Mouse (Mus musculus) telencephalon, adult 2 months (tissue): ENCODE data around the gene Ptprg.

ENCODE experiments used
- DNase-seq: peaks from one replicate; pipeline ENCODE4 v3.0.0-alpha.2; 2011; ENCODE audit warnings: low read depth, low spot score

The Ptprg gene

GRCm38 (mm10) chr14:12091730-12092129 lies 538.4 kb downstream of the Ptprg start:
- DNase-seq: no peak

DNA sequence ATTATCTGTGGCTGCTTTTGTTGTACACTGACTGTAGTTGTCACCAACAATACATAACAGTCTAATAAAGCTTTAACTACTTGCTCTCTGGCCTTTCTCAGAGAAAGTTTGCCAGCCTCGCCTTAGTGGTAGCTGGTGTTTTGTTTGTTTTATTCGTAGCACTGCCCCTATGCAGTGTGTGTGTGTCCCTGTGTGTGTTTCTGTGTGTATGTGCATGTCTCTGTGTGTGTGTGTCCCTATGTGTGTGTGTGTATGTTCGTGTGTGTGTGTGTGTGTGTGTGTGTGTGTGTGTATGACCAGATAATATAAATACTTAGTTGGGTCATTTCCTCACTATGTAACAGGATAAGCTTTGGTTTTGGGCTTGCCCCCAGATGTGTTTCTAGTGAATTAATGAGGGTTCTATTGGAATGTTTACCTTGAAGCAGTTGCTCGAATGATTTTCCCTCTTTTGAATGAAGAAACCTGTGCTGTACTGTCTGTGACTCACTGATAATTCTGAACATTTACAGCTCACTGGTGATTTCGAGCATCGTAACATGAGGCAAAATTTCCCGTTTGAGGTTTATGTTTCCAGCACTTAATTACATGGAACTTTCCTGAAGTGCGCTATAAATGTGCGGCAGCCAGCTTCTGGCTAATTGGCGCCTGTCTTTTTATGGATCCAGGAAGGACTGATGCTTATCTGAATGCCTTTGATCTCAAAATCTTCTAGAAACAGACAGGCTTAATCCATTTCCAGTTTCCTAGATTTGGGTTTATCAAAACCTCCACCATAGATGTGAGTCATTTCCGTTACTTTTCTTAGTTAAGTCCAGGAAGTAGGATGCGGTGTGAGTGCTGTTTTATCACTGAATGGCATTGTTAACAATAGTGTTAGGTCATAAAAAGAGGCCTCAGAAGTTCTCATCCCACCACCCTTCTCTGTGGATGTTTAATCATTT lies 546.3 kb downstream of the Ptprg start:
- no peak for DNase-seq

DNA sequence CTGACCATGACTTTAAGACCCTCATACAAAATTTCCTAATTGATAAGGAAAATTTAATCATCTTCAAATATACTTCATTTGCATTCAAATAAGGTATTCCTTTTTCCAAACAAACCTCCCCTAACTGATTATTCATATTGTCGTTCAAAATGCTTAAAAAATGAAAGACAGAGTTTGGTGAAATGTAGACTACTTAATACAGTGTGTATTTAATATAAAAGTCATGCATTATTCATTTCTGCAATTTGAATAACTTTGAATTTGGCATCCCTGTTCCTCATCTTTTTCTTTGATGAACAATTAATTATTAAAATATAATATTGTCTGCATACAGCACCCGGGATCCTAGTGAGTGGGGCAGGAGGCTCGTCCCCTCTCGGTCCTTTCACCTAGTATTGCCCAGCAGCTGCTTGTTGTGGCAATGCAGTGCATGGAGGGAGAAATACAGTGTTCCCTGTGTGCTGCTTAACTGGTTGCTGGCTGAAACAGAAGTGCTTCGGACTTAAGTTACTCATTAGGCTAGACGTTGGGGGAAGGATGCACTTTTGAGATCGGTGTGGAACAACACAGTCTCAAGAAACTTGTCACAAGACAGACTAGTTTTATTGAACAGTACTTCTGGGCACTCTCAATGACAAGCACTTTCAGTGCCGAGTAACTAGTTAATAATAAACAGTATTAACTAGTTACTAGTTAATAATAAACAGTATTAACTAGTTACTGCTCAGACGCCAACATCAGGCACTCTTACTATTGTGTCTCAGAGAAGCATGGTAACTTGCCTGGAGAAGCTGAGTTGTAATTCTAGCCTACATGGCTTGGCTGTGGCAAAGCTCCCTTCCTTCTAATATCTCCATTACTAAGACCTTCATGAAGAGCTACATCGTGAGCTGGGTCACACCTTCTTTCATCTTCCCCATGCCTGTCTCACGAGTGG lies 549.3 kb downstream of the Ptprg start:
- DNase-seq: no peak

GRCm38 (mm10) chr14:12104297-12105155 lies 551.2 kb downstream of the Ptprg start:
- DNase-seq: no peak

GRCm38 (mm10) chr14:12105156-12105430 lies 551.8 kb downstream of the Ptprg start:
- no peak for DNase-seq

DNA sequence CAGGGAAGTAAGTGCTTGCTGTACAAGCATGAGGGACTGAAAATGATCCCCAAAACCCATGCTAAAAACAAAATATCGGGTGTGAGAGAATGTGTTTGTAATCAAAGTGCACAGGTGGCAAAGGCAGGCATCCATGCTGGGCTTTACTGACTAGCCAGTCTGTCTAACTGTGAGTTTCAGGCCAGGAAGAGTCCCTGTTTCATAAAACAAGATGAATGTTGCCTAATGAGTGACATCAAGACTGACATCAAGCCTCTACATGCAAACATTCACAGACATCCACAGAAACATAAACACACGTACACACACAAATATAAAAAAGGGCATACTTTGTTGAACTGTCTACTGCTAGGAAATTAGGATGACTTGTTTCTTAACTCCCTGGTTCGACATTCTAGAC lies 552.3 kb downstream of the Ptprg start:
- no peak for DNase-seq

GRCm38 (mm10) chr14:12107459-12107858 lies 554.1 kb downstream of the Ptprg start:
- DNase-seq: no peak

GRCm38 (mm10) chr14:12107991-12108390 lies 554.7 kb downstream of the Ptprg start:
- DNase-seq: no peak

DNA sequence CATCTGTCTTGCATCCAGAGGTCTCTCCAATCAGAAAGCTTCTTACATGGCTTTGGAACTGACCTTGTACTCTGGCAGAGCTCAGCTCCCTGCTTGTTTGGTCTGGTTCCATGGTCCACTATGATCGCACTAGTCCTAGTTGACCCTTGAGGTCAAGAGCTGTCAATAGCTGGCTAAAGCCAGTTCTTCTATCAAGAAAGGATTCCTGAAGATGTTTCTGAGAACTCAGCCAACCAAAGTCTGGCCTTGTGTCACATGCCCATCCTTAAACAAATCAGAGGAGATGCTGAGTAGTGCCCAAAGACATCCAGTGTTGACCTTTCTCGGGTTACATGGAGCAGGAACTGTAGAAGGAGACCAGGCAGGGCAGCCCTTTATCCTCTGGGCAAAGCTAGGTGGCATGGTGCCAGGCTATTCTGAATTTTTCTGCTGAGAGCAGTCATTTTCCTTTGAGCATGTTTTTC lies 559.2 kb downstream of the Ptprg start:
- no peak for DNase-seq

DNA sequence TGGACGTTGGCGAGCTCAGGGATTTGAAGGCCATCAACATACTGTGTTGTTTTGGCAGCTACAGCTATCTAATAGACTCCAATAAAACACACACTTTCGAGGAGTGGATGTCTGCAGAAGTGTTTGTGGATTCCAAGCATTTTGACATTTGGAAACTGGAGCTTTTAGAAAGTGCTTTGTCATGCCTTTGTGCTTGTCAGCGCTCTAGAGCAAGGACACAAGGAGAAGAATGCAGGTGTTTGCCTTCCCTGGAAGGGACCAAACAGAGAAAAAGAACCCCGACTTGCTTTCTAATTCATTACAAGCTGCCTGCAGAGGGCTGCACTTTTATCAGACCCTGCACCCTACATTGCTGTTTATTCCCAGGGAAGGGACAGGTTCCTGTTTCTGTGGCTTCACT lies 560.0 kb downstream of the Ptprg start:
- DNase-seq: peak; percentile 12

- no peak for DNase-seq
Observed at GRCm38 (mm10) chr14:12114016-12114415, 560.7 kb downstream of the Ptprg start.

- no peak for DNase-seq
Observed at GRCm38 (mm10) chr14:12119260-12119659, 565.9 kb downstream of the Ptprg start.

- DNase-seq: no peak
Observed at GRCm38 (mm10) chr14:12121906-12122305, 568.6 kb downstream of the Ptprg start.

DNA sequence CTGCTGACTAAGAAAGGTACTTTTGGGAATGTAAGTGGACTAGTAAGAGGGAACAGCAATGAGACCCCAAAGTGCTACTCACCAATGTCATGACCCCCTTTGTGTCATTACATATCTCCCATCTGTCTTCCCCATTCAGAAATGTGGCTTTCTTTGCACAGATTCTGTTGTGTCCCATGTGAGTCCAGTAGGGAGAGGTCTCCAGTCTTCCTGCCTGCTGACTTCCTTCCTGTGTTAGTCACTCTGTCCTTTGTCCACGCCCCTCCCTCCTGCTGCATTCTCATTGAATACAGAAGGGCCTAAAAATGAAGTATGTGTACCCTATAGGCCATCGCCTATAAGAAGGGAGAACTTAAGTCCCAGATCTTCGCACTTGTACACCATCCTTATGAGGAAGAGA lies 571.4 kb downstream of the Ptprg start:
- DNase-seq: no peak

GRCm38 (mm10) chr14:12127951-12128350 lies 574.6 kb downstream of the Ptprg start:
- no peak for DNase-seq

- DNase-seq: no peak
Observed at GRCm38 (mm10) chr14:12132046-12132615, 578.8 kb downstream of the Ptprg start.

- DNase-seq: no peak
Observed at GRCm38 (mm10) chr14:12133163-12133562, 579.8 kb downstream of the Ptprg start.

DNA sequence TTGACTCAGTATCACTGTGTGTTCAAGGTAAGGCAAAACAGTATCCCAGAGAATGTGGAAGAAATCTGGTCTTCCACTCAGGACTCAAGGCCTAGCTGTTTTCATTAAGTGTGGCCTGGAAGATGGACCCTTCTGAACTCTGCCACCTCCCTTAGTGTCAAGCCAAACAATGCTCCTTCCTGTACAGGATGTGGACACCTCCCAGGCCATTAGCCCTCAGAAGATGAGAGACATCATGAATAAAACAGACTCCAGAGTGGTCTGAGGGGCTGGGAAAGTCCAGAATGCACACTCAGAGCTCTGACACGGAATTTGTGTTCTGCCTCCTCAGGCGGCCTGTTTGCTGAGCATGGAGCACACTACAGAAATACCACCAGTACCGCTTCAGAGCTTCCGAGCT lies 581.2 kb downstream of the Ptprg start:
- DNase-seq: no peak

DNA sequence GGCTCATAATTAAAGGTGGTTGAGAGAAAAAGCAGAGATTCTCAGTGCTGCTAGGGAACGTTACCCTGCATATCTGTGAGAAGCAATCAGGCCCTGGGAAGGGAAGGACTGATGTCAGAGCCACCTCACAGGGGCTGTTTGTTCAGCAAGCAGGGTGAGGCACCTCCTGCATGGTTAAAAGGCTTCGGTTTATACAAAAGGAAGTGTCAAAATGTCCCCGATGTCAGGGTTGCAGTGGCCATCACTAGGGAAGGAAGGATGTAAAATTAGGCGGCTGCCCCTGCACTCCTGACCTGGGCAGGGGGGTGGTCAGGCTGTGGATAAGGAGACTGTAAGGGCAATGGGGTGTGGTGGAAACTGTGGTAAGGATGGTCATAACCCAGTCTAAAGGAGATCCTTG lies 583.2 kb downstream of the Ptprg start:
- no peak for DNase-seq

- DNase-seq: peak; percentile 81
Observed at GRCm38 (mm10) chr14:12139643-12140481, 586.5 kb downstream of the Ptprg start.
